Mouse (Mus musculus): Measurements from ENCODE around the gene Rln3.

- TF ChIP-seq POLR2A (IDR thresholded peaks at IDR 0.05; ENCODE audit: low read depth, low read length) (peak; percentile 54), CTCF (conservative IDR thresholded peaks at IDR 0.05; ENCODE audit: insufficient read depth, insufficient read length, low read depth, low read length) (no peak)
Measured at GRCm38 (mm10) chr8:84067047-84067573, 22.3 kb upstream of the Rln3 start.
